Mouse (Mus musculus): ENCODE results near the gene Tshr. TPM values are rescaled to one million over a fixed set of nuclear protein-coding genes. Genes with fewer than 3 reads are reported as not detected.

Tshr gene
- polyA plus RNA-seq, 1 experiment, result 0.41 TPM

- no peak for DNase-seq (ENCODE audit: low read depth)
- TF ChIP-seq CTCF (IDR thresholded peaks at IDR 0.05; ENCODE audit: borderline replicate concordance, extremely low read depth, insufficient read depth, insufficient read length) (peak; percentile 69), POLR2A (IDR thresholded peaks at IDR 0.05; ENCODE audit: borderline replicate concordance, extremely low read depth, insufficient read depth, insufficient read length, poor library complexity, severe bottlenecking) (no peak)
These were observed 34.4 kb downstream of the Tshr start for GRCm38 (mm10) chr12:91418791-91419190.

- TF ChIP-seq POLR2A (IDR thresholded peaks at IDR 0.05; ENCODE audit: borderline replicate concordance, extremely low read depth, insufficient read depth, insufficient read length, poor library complexity, severe bottlenecking) (no peak), CTCF (IDR thresholded peaks at IDR 0.05; ENCODE audit: borderline replicate concordance, extremely low read depth, insufficient read depth, insufficient read length) (no peak)
- peak; percentile 47 for DNase-seq (ENCODE audit: low read depth)
These were observed 36.9 kb downstream of the Tshr start for GRCm38 (mm10) chr12:91421272-91421671.

GRCm38 (mm10) chr12:91423125-91423820 is 38.9 kb downstream of the Tshr start:
- TF ChIP-seq CTCF (IDR thresholded peaks at IDR 0.05; ENCODE audit: borderline replicate concordance, extremely low read depth, insufficient read depth, insufficient read length), result peak; percentile 73
- TF ChIP-seq POLR2A (IDR thresholded peaks at IDR 0.05; ENCODE audit: borderline replicate concordance, extremely low read depth, insufficient read depth, insufficient read length, poor library complexity, severe bottlenecking), result no peak
- DNase-seq (ENCODE audit: low read depth), result peak; percentile 78

GRCm38 (mm10) chr12:91426499-91426898 is 42.1 kb downstream of the Tshr start:
- TF ChIP-seq CTCF (IDR thresholded peaks at IDR 0.05; ENCODE audit: borderline replicate concordance, extremely low read depth, insufficient read depth, insufficient read length) (no peak), POLR2A (IDR thresholded peaks at IDR 0.05; ENCODE audit: borderline replicate concordance, extremely low read depth, insufficient read depth, insufficient read length, poor library complexity, severe bottlenecking) (no peak)
- DNase-seq (ENCODE audit: low read depth), result no peak

- TF ChIP-seq CTCF (IDR thresholded peaks at IDR 0.05; ENCODE audit: borderline replicate concordance, extremely low read depth, insufficient read depth, insufficient read length) (no peak), POLR2A (IDR thresholded peaks at IDR 0.05; ENCODE audit: borderline replicate concordance, extremely low read depth, insufficient read depth, insufficient read length, poor library complexity, severe bottlenecking) (no peak)
- DNase-seq (ENCODE audit: low read depth), result no peak
These were observed 42.8 kb downstream of the Tshr start for GRCm38 (mm10) chr12:91427129-91427528.

GRCm38 (mm10) chr12:91482195-91482733 is 97.9 kb downstream of the Tshr start:
- no peak for TF ChIP-seq POLR2A (IDR thresholded peaks at IDR 0.05; ENCODE audit: borderline replicate concordance, extremely low read depth, insufficient read depth, insufficient read length, poor library complexity, severe bottlenecking)
- no peak for TF ChIP-seq CTCF (IDR thresholded peaks at IDR 0.05; ENCODE audit: borderline replicate concordance, extremely low read depth, insufficient read depth, insufficient read length)
- no peak for DNase-seq (ENCODE audit: low read depth)

- no peak for TF ChIP-seq POLR2A (IDR thresholded peaks at IDR 0.05; ENCODE audit: borderline replicate concordance, extremely low read depth, insufficient read depth, insufficient read length, poor library complexity, severe bottlenecking)
- TF ChIP-seq CTCF (IDR thresholded peaks at IDR 0.05; ENCODE audit: borderline replicate concordance, extremely low read depth, insufficient read depth, insufficient read length), result no peak
These were observed 102.0 kb downstream of the Tshr start for GRCm38 (mm10) chr12:91486342-91486741.

GRCm38 (mm10) chr12:91488406-91488805 is 104.0 kb downstream of the Tshr start:
- DNase-seq (ENCODE audit: low read depth), result no peak
- TF ChIP-seq CTCF (IDR thresholded peaks at IDR 0.05; ENCODE audit: borderline replicate concordance, extremely low read depth, insufficient read depth, insufficient read length) (no peak), POLR2A (IDR thresholded peaks at IDR 0.05; ENCODE audit: borderline replicate concordance, extremely low read depth, insufficient read depth, insufficient read length, poor library complexity, severe bottlenecking) (no peak)

More at GRCm38 (mm10) chr12:91486342-91486741, 102.0 kb downstream of the Tshr start:
- DNase-seq (ENCODE audit: low read depth), result no peak

GRCm38 (mm10) chr12:91495497-91496225 is 111.3 kb downstream of the Tshr start:
- peak; percentile 67 for DNase-seq (ENCODE audit: low read depth)
- no peak for TF ChIP-seq CTCF (IDR thresholded peaks at IDR 0.05; ENCODE audit: borderline replicate concordance, extremely low read depth, insufficient read depth, insufficient read length)
- TF ChIP-seq POLR2A (IDR thresholded peaks at IDR 0.05; ENCODE audit: borderline replicate concordance, extremely low read depth, insufficient read depth, insufficient read length, poor library complexity, severe bottlenecking), result no peak

GRCm38 (mm10) chr12:91496226-91496558 is 111.8 kb downstream of the Tshr start:
- DNase-seq (ENCODE audit: low read depth), result no peak
- TF ChIP-seq CTCF (IDR thresholded peaks at IDR 0.05; ENCODE audit: borderline replicate concordance, extremely low read depth, insufficient read depth, insufficient read length) (no peak), POLR2A (IDR thresholded peaks at IDR 0.05; ENCODE audit: borderline replicate concordance, extremely low read depth, insufficient read depth, insufficient read length, poor library complexity, severe bottlenecking) (no peak)

- TF ChIP-seq CTCF (IDR thresholded peaks at IDR 0.05; ENCODE audit: borderline replicate concordance, extremely low read depth, insufficient read depth, insufficient read length) (no peak), POLR2A (IDR thresholded peaks at IDR 0.05; ENCODE audit: borderline replicate concordance, extremely low read depth, insufficient read depth, insufficient read length, poor library complexity, severe bottlenecking) (no peak)
- DNase-seq (ENCODE audit: low read depth), result no peak
These were observed 116.1 kb downstream of the Tshr start for GRCm38 (mm10) chr12:91500475-91500874.

All from brain, embryonic 14.5 days (tissue).